Mouse (Mus musculus): ENCODE results near the gene Map3k5.

GRCm38 (mm10) chr10:20149121-20149834 lies 215.0 kb downstream of the Map3k5 start:
- TF ChIP-seq CTCF (IDR thresholded peaks at IDR 0.05; ENCODE audit: control insufficient read depth, insufficient read depth, insufficient replicate concordance, low read depth, low read length) (no peak), POLR2A (IDR thresholded peaks at IDR 0.05; ENCODE audit: control insufficient read depth, low read depth, low read length) (no peak)

Data from testis, adult 2 months (tissue).